Mouse (Mus musculus): ENCODE results near the gene Gpsm3. TPM values are rescaled to one million over a fixed set of nuclear protein-coding genes. Genes with fewer than 3 reads are reported as not detected.

The Gpsm3 gene
- total and polyA plus RNA-seq, 2 experiments from 2014 or later: 0.53 to 6.0 TPM

DNA sequence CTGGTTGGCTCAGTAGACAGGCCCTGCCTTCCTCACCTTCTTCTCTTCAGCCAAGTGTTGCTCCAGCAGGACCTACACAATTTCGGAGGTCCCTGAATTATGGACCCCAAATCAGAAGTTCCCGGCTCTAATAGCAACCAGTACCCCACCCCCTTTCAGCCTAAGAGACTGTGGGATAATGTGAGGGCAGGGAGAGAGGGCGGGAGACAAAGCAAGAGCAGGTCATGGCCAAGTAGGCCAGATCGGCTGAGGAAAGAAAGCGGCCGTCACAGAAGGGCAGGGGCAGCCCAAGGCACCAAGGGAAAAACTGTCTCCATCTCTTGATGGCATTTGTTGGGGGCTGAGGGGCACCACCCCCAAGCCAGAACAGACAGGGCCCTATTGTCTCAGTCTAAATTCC lies 26.3 kb downstream of the Gpsm3 start, which contains the start of gene Egfl8:
TSS of gene Egfl8 (minus strand) at position 101 of the 400 bp plus-strand sequence.
- Histone ChIP-seq H3K27ac (ENCODE audit: low read depth) (no peak within 1 kb of the TSS), H3K36me3 (replicated peaks; ENCODE audit: control insufficient read depth, insufficient read depth, low read length) (peaks cover 58% of the 10 kb centered on the region)
- 74% methylated on average over 6 of the region's 6 CpGs for WGBS

DNA sequence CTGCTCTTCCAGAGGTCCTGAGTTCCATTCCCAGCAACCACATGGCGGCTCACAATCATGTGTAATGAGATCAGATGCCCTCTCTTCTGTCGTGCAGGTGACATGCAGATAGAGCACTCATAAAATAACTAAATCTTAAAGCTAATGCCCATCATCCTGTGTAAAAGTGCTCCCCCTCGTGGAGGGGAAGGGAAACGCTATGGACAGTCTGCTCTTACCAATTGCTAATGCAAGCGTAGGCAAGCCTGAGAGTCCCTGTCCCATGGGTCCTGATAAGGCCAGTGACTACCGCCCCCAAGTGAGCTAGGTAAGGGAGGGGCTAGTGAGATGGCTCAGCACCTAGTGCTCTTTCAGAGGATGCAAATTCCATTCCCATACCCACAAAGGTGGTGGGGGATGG lies 29.4 kb downstream of the Gpsm3 start:
- Histone ChIP-seq H3K36me3 (replicated peaks; ENCODE audit: control insufficient read depth, insufficient read depth, low read length) (peaks cover 58% of the 10 kb centered on the region), H3K9me3 (replicated peaks; ENCODE audit: control insufficient read depth, low read length) (no peaks in the 10 kb centered on the region), H3K4me3 (ENCODE audit: low read depth, low read length) (no peak overlapping the region), H3K27me3 (ENCODE audit: control insufficient read depth, insufficient read depth, low read length) (no peaks in the 10 kb centered on the region), H3K27ac (ENCODE audit: low read depth) (no peak overlapping the region), H3K9ac (replicated peaks; ENCODE audit: low read depth, low read length) (no peak overlapping the region), H3K4me1 (ENCODE audit: control insufficient read depth, insufficient read depth) (no peaks in the 10 kb centered on the region), H3K4me2 (ENCODE audit: low read depth, low read length) (no peak overlapping the region)
- 0 out of 2 replicates have a peak, but pooled peaks have one; percentile 24 for ATAC-seq (ENCODE audit: insufficient read depth, low read depth)
- WGBS: 20% methylated on average over 6 of the region's 6 CpGs
- TF ChIP-seq EP300 (IDR thresholded peaks at IDR 0.05; ENCODE audit: low read depth) (no peak), CTCF (IDR thresholded peaks at IDR 0.05; ENCODE audit: low read depth) (peak; percentile 81)
- no peak for DNase-seq (ENCODE audit: low spot score)

More for the DNA sequence above, 26.3 kb downstream of the Gpsm3 start, which contains the start of gene Egfl8:
- ATAC-seq (ENCODE audit: insufficient read depth, low read depth) (no peak), DNase-seq (ENCODE audit: low spot score) (no peak)
- Histone ChIP-seq H3K9me3 (replicated peaks; ENCODE audit: control insufficient read depth, low read length) (no peaks in the 10 kb centered on the region), H3K4me3 (ENCODE audit: low read depth, low read length) (no peak within 1 kb of the TSS), H3K27me3 (ENCODE audit: control insufficient read depth, insufficient read depth, low read length) (no peaks in the 10 kb centered on the region), H3K4me2 (ENCODE audit: low read depth, low read length) (no peak within 1 kb of the TSS), H3K4me1 (ENCODE audit: control insufficient read depth, insufficient read depth) (no peaks in the 10 kb centered on the region), H3K9ac (replicated peaks; ENCODE audit: low read depth, low read length) (no peak within 1 kb of the TSS)
- no peak for TF ChIP-seq CTCF (IDR thresholded peaks at IDR 0.05; ENCODE audit: low read depth)
- no peak for TF ChIP-seq EP300 (IDR thresholded peaks at IDR 0.05; ENCODE audit: low read depth)

DNA sequence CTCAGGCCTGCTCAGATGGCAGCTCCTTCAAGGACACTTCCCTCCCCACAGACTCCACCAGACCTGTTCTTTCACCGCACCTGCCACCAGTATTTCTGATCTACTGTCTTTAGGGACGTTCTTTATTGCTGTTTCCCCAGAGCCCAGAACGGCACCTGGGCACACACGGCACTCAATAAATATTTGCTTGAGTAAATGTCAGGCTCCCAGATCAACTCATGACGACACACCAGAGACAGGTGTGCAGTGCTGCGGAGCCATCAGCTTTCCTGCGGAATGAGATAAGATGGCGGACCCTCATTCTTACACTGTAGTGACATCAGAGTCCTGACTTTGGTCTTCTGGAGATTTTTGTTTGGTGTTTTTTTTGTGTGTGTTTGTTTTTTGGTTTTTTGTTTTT lies 31.4 kb downstream of the Gpsm3 start:
- peaks cover 55% of the 10 kb centered on the region for H3K36me3 ChIP-seq (replicated peaks; ENCODE audit: control insufficient read depth, insufficient read depth, low read length)
- WGBS: 91% methylated on average over 8 of the region's 8 CpGs

DNA sequence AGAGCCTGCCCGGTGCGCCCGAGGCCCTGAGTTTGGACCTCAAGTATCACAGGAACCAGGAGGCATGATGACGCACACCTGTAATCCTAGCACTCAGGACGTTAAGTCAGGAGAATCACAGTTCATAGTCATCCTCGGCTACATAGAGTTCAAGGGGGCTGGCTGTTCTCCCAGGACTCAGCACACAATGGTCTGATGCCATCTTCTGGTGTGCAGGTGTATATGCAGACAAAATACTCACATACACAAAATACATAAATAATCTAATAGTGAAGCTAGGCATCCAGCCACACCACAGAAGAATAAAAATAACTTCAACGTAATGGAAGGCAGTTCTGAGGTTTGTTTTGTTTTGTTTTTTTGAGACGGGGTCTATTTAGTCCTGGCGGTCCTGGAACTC lies 33.6 kb downstream of the Gpsm3 start:
- Histone ChIP-seq H3K27ac (ENCODE audit: low read depth) (no peak overlapping the region), H3K4me1 (ENCODE audit: control insufficient read depth, insufficient read depth) (peaks cover 6% of the 10 kb centered on the region; the same call in 1 of the 2 replicates), H3K9me3 (replicated peaks; ENCODE audit: control insufficient read depth, low read length) (no peaks in the 10 kb centered on the region), H3K27me3 (ENCODE audit: control insufficient read depth, insufficient read depth, low read length) (no peaks in the 10 kb centered on the region), H3K9ac (replicated peaks; ENCODE audit: low read depth, low read length) (no peak overlapping the region), H3K4me2 (ENCODE audit: low read depth, low read length) (no peak overlapping the region), H3K4me3 (ENCODE audit: low read depth, low read length) (no peak overlapping the region), H3K36me3 (replicated peaks; ENCODE audit: control insufficient read depth, insufficient read depth, low read length) (peaks cover 51% of the 10 kb centered on the region)
- DNase-seq (ENCODE audit: low spot score) (no peak), ATAC-seq (ENCODE audit: insufficient read depth, low read depth) (no peak)
- TF ChIP-seq EP300 (IDR thresholded peaks at IDR 0.05; ENCODE audit: low read depth): no peak
- TF ChIP-seq CTCF (IDR thresholded peaks at IDR 0.05; ENCODE audit: low read depth): peak; percentile 3; the same call in 1 of the 2 replicates
- 82% methylated on average over 9 of the region's 9 CpGs for WGBS

More for the DNA sequence above, 31.4 kb downstream of the Gpsm3 start:
- no peaks in the 10 kb centered on the region for H3K9me3 ChIP-seq (replicated peaks; ENCODE audit: control insufficient read depth, low read length)
- no peak overlapping the region for H3K9ac ChIP-seq (replicated peaks; ENCODE audit: low read depth, low read length)
- H3K4me3 ChIP-seq (ENCODE audit: low read depth, low read length): no peak overlapping the region
- H3K4me2 ChIP-seq (ENCODE audit: low read depth, low read length): no peak overlapping the region
- H3K27ac ChIP-seq (ENCODE audit: low read depth): no peak overlapping the region
- ATAC-seq (ENCODE audit: insufficient read depth, low read depth) (no peak), DNase-seq (ENCODE audit: low spot score) (no peak)
- no peaks in the 10 kb centered on the region for H3K4me1 ChIP-seq (ENCODE audit: control insufficient read depth, insufficient read depth)
- TF ChIP-seq CTCF (IDR thresholded peaks at IDR 0.05; ENCODE audit: low read depth): no peak
- no peak for TF ChIP-seq EP300 (IDR thresholded peaks at IDR 0.05; ENCODE audit: low read depth)
- H3K27me3 ChIP-seq (ENCODE audit: control insufficient read depth, insufficient read depth, low read length): no peaks in the 10 kb centered on the region

DNA sequence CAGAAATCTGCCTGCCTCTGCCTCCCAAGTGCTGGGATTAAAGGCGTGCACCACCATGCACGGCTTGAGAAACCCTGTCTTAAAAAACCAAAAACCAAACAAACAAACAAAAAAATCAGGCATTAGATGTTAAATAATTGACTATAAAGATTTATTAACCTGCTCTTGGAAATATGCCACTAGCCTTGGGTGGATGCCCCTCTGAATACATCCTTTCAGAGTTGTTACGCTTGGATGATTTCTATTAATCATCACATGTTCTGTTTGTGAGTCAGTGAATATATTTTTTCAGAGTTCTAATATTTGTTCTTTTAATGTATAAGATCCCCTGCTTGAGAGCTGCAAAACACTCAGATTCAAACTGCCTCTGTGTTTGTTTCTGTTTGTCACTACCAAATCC lies 35.4 kb downstream of the Gpsm3 start:
- Histone ChIP-seq H3K9me3 (replicated peaks; ENCODE audit: control insufficient read depth, low read length) (no peaks in the 10 kb centered on the region), H3K4me3 (ENCODE audit: low read depth, low read length) (no peak overlapping the region), H3K4me1 (ENCODE audit: control insufficient read depth, insufficient read depth) (peaks cover 16% of the 10 kb centered on the region), H3K4me2 (ENCODE audit: low read depth, low read length) (no peak overlapping the region), H3K36me3 (replicated peaks; ENCODE audit: control insufficient read depth, insufficient read depth, low read length) (peaks cover 47% of the 10 kb centered on the region), H3K27ac (ENCODE audit: low read depth) (no peak overlapping the region), H3K27me3 (ENCODE audit: control insufficient read depth, insufficient read depth, low read length) (peaks cover 11% of the 10 kb centered on the region), H3K9ac (replicated peaks; ENCODE audit: low read depth, low read length) (no peak overlapping the region)
- DNase-seq (ENCODE audit: low spot score) (no peak), ATAC-seq (ENCODE audit: insufficient read depth, low read depth) (no peak)
- WGBS: 96% methylated on average over 3 of the region's 3 CpGs
- no peak for TF ChIP-seq CTCF (IDR thresholded peaks at IDR 0.05; ENCODE audit: low read depth)
- no peak for TF ChIP-seq EP300 (IDR thresholded peaks at IDR 0.05; ENCODE audit: low read depth)

Data from heart, postnatal 0 days (tissue).